Mouse (Mus musculus): Measurements from ENCODE around the gene Polr3b. TPM values are rescaled to one million over a fixed set of nuclear protein-coding genes. Genes with fewer than 3 reads are reported as not detected.

Gene Polr3b
- polyA plus RNA-seq, 1 experiment from 2014 or later, result 8.0 TPM

- no peak overlapping the region for H3K4me2 ChIP-seq
- no peaks in the 10 kb centered on the region for H3K27me3 ChIP-seq
- H3K36me3 ChIP-seq, result peaks cover 37% of the 10 kb centered on the region
- peaks cover 12% of the 10 kb centered on the region for H3K4me1 ChIP-seq (replicated peaks)
- no peak overlapping the region for H3K27ac ChIP-seq
- H3K9me3 ChIP-seq (replicated peaks), result no peaks in the 10 kb centered on the region
- H3K9ac ChIP-seq, result no peak overlapping the region
- H3K4me3 ChIP-seq, result no peak overlapping the region
- ATAC-seq (replicated peaks; ENCODE audit: insufficient number of reproducible peaks, insufficient read depth, low FRiP score, low read depth), result no peak
Observed at GRCm38 (mm10) chr10:84675653-84676052, 53.6 kb downstream of the Polr3b start.

- no peak overlapping the region for H3K4me2 ChIP-seq
- H3K27ac ChIP-seq, result no peak overlapping the region
- 78% methylated on average over 8 of the region's 8 CpGs for WGBS
- no peak overlapping the region for H3K9ac ChIP-seq
- H3K36me3 ChIP-seq, result peaks cover 39% of the 10 kb centered on the region
- no peaks in the 10 kb centered on the region for H3K27me3 ChIP-seq
- H3K9me3 ChIP-seq (replicated peaks), result no peaks in the 10 kb centered on the region
- no peak for ATAC-seq (replicated peaks; ENCODE audit: insufficient number of reproducible peaks, insufficient read depth, low FRiP score, low read depth)
- no peak overlapping the region for H3K4me3 ChIP-seq
- peaks cover 12% of the 10 kb centered on the region for H3K4me1 ChIP-seq (replicated peaks)
Observed at GRCm38 (mm10) chr10:84676511-84676910, 54.4 kb downstream of the Polr3b start.

DNA sequence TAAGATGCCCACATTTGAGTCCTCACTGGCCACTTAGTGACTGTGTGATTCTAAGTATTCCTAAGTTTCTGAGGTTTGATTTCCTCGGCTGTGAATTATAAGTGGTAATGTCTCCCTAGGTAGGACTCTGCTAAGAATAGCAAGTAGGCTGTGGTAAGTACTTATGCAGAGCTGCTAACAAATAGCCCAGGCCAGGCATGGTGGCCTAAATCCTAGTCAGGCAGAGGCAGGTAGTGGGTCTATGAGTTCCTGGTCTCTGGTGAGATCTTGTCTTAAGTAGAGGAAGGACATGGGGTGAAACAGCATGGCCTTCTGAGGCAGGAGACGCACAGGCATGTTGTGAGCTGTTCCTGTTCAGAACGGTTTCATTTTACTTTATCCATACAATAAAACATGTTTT, 55.8 kb downstream of the Polr3b start:
- no peak for ATAC-seq (replicated peaks; ENCODE audit: insufficient number of reproducible peaks, insufficient read depth, low FRiP score, low read depth)
- Histone ChIP-seq H3K27ac (no peak overlapping the region), H3K9me3 (replicated peaks) (no peaks in the 10 kb centered on the region), H3K4me1 (replicated peaks) (peaks cover 12% of the 10 kb centered on the region), H3K9ac (no peak overlapping the region), H3K36me3 (peaks cover 38% of the 10 kb centered on the region), H3K27me3 (no peaks in the 10 kb centered on the region), H3K4me3 (no peak overlapping the region), H3K4me2 (no peak overlapping the region)
- 77% methylated on average over 3 of the region's 3 CpGs for whole genome bisulfite sequencing

- no peak overlapping the region for H3K4me2 ChIP-seq
- no peaks in the 10 kb centered on the region for H3K27me3 ChIP-seq
- H3K36me3 ChIP-seq, result peaks cover 33% of the 10 kb centered on the region
- WGBS, result 42% methylated on average over 4 of the region's 4 CpGs
- ATAC-seq (replicated peaks; ENCODE audit: insufficient number of reproducible peaks, insufficient read depth, low FRiP score, low read depth), result no peak
- no peak overlapping the region for H3K9ac ChIP-seq
- no peak overlapping the region for H3K4me3 ChIP-seq
- peak overlapping the region; percentile 41; the same call in 1 of the 2 replicates for H3K27ac ChIP-seq
- H3K4me1 ChIP-seq (replicated peaks), result peaks cover 12% of the 10 kb centered on the region
- H3K9me3 ChIP-seq (replicated peaks), result no peaks in the 10 kb centered on the region
Observed at GRCm38 (mm10) chr10:84678441-84678840, 56.3 kb downstream of the Polr3b start.

- WGBS, result 63% methylated on average over 8 of the region's 8 CpGs
- H3K9ac ChIP-seq, result no peak overlapping the region
Observed at GRCm38 (mm10) chr10:84685444-84686121, 63.5 kb downstream of the Polr3b start.

DNA sequence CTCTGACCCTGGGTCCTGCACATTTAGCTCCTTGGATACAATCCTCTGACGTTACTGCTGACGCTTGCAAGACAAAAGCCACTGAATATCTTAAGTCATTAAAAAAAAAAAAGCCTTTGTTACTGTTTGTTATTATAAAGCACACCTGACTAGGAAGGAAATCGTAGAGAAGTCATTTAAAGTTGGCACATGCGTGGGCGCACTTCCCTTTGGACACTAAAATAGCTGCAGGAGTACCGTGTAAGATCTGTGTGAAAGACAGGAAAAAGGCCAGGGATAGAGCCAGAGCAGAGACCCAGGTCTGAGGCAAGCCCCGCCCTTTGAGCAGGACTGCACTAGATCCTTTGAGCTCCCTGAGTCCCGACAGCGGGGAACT, 64.0 kb downstream of the Polr3b start:
- Histone ChIP-seq H3K27ac (peak overlapping the region; percentile 86), H3K9me3 (replicated peaks) (no peaks in the 10 kb centered on the region), H3K27me3 (no peaks in the 10 kb centered on the region), H3K9ac (no peak overlapping the region; the same call in 1 of the 2 replicates), H3K4me3 (no peak overlapping the region), H3K36me3 (peaks cover 7% of the 10 kb centered on the region; the same call in 1 of the 2 replicates), H3K4me1 (replicated peaks) (peaks cover 38% of the 10 kb centered on the region), H3K4me2 (peak overlapping the region; percentile 19)
- 26% methylated on average over 9 of the region's 9 CpGs for WGBS
- peak; percentile 62 for ATAC-seq (replicated peaks; ENCODE audit: insufficient number of reproducible peaks, insufficient read depth, low FRiP score, low read depth)

More at GRCm38 (mm10) chr10:84685444-84686121, 63.5 kb downstream of the Polr3b start:
- Histone ChIP-seq H3K4me3 (no peak overlapping the region), H3K27me3 (no peaks in the 10 kb centered on the region), H3K27ac (peak overlapping the region; percentile 86), H3K4me2 (0 out of 2 replicates have a peak overlapping the region, but pooled peaks have one; percentile 19), H3K4me1 (replicated peaks) (peaks cover 34% of the 10 kb centered on the region), H3K36me3 (peaks cover 7% of the 10 kb centered on the region; the same call in 1 of the 2 replicates), H3K9me3 (replicated peaks) (no peaks in the 10 kb centered on the region)
- no peak for ATAC-seq (replicated peaks; ENCODE audit: insufficient number of reproducible peaks, insufficient read depth, low FRiP score, low read depth)

GRCm38 (mm10) chr10:84686705-84687104, 64.6 kb downstream of the Polr3b start:
- H3K4me3 ChIP-seq, result no peak overlapping the region
- peak; percentile 89 for ATAC-seq (replicated peaks; ENCODE audit: insufficient number of reproducible peaks, insufficient read depth, low FRiP score, low read depth)
- H3K4me2 ChIP-seq, result peak overlapping the region; percentile 19; the same call in 1 of the 2 replicates
- no peak overlapping the region; the same call in 1 of the 2 replicates for H3K9ac ChIP-seq
- H3K4me1 ChIP-seq (replicated peaks), result peaks cover 38% of the 10 kb centered on the region
- H3K9me3 ChIP-seq (replicated peaks), result no peaks in the 10 kb centered on the region
- peaks cover 3% of the 10 kb centered on the region; the same call in 1 of the 2 replicates for H3K36me3 ChIP-seq
- H3K27ac ChIP-seq, result peak overlapping the region; percentile 86
- 16% methylated on average over 4 of the region's 4 CpGs for WGBS
- no peaks in the 10 kb centered on the region for H3K27me3 ChIP-seq

DNA sequence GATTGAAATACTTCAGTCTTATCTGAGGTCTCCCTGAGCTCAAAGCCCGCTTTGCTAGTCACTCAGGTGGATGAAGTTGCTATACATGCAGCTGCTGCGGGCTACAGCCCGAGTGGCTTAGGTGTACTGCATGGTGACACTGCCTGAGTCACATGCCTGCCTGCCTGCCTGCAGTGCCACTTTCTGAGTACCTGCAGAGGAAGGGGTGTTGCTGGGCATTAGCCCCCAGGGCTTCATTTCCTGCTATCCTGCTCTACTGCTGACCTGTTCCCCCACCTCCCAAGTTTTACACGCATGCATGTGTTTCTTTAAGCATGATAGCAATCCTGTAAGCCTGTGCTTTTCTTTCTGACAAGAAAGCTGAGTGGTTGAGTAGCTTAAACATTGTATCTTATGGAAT, 65.6 kb downstream of the Polr3b start:
- Histone ChIP-seq H3K27me3 (no peaks in the 10 kb centered on the region), H3K4me1 (replicated peaks) (peaks cover 38% of the 10 kb centered on the region), H3K36me3 (peaks cover 3% of the 10 kb centered on the region; the same call in 1 of the 2 replicates), H3K4me3 (no peak overlapping the region), H3K9ac (no peak overlapping the region), H3K27ac (peak overlapping the region; percentile 86), H3K9me3 (replicated peaks) (no peaks in the 10 kb centered on the region), H3K4me2 (no peak overlapping the region)
- 82% methylated on average over 4 of the region's 4 CpGs for WGBS
- ATAC-seq (replicated peaks; ENCODE audit: insufficient number of reproducible peaks, insufficient read depth, low FRiP score, low read depth), result no peak

DNA sequence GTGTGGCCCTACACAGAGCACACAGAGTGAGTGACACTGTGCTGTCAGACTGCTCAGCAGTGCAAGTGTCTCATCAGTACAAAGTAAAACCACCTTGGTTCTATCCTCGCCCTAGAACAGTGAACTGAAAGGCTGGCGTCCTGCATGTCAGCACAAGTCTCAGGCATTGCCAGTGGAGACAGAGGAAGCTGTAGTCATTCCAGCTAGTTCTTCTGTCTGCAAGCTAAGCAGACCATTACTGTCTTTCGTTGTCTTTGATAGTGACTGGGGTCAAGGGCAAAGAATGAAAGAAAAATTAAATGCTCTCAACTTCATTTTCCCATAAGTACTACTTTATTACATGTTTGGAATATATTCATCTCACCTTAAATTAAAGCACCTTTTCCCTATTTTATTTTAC, 67.8 kb downstream of the Polr3b start:
- Histone ChIP-seq H3K4me1 (replicated peaks) (peaks cover 31% of the 10 kb centered on the region), H3K4me2 (no peak overlapping the region), H3K9ac (no peak overlapping the region), H3K36me3 (peaks cover 3% of the 10 kb centered on the region; the same call in 1 of the 2 replicates), H3K4me3 (no peak overlapping the region), H3K9me3 (replicated peaks) (no peaks in the 10 kb centered on the region), H3K27me3 (no peaks in the 10 kb centered on the region), H3K27ac (no peak overlapping the region)
- 71% methylated on average over 3 of the region's 3 CpGs for WGBS
- no peak for ATAC-seq (replicated peaks; ENCODE audit: insufficient number of reproducible peaks, insufficient read depth, low FRiP score, low read depth)

- Histone ChIP-seq H3K36me3 (peaks cover 3% of the 10 kb centered on the region; the same call in 1 of the 2 replicates), H3K27ac (0 out of 2 replicates have a peak overlapping the region, but pooled peaks have one; percentile 3), H3K4me2 (no peak overlapping the region), H3K9me3 (replicated peaks) (no peaks in the 10 kb centered on the region), H3K27me3 (no peaks in the 10 kb centered on the region), H3K4me3 (no peak overlapping the region), H3K9ac (no peak overlapping the region), H3K4me1 (replicated peaks) (peaks cover 22% of the 10 kb centered on the region)
- WGBS, result 72% methylated on average over 4 of the region's 4 CpGs
- no peak for ATAC-seq (replicated peaks; ENCODE audit: insufficient number of reproducible peaks, insufficient read depth, low FRiP score, low read depth)
Observed at GRCm38 (mm10) chr10:84690818-84691217, 68.7 kb downstream of the Polr3b start.

- H3K4me2 ChIP-seq, result no peak overlapping the region
- H3K27me3 ChIP-seq, result no peaks in the 10 kb centered on the region
- WGBS, result 63% methylated on average over 3 of the region's 3 CpGs
- no peaks in the 10 kb centered on the region for H3K9me3 ChIP-seq (replicated peaks)
- ATAC-seq (replicated peaks; ENCODE audit: insufficient number of reproducible peaks, insufficient read depth, low FRiP score, low read depth), result no peak
- H3K27ac ChIP-seq, result no peak overlapping the region
- peaks cover 14% of the 10 kb centered on the region for H3K4me1 ChIP-seq (replicated peaks)
- H3K4me3 ChIP-seq, result no peak overlapping the region
- H3K36me3 ChIP-seq, result peaks cover 4% of the 10 kb centered on the region; the same call in 1 of the 2 replicates
- no peak overlapping the region for H3K9ac ChIP-seq
Observed at GRCm38 (mm10) chr10:84691692-84692091, 69.6 kb downstream of the Polr3b start.
